Mouse (Mus musculus): ENCODE results near the gene Tmem239.
"Not testable (repeated sequence)": the region's sequence is repeated elsewhere in the genome, so short reads cannot be mapped to it uniquely, and the experiment has no call there.

The Tmem239 gene

GRCm38 (mm10) chr2:130406178-130406577, at the start of gene Tmem239:
Tmem239 (plus strand) TSS chr2:130406478.
- DNase-seq (ENCODE audit: low spot score in 2 of 2), result no peak

- no peak for DNase-seq (ENCODE audit: low spot score in 2 of 2)
Measured at GRCm38 (mm10) chr2:130357551-130357950, 48.7 kb upstream of the Tmem239 start.

- DNase-seq (ENCODE audit: low spot score in 2 of 2), result no peak
Measured at GRCm38 (mm10) chr2:130358852-130359251, 47.4 kb upstream of the Tmem239 start.

GRCm38 (mm10) chr2:130362511-130363026, 43.7 kb upstream of the Tmem239 start:
- DNase-seq (ENCODE audit: low spot score in 2 of 2), result no peak

GRCm38 (mm10) chr2:130365211-130366094, 40.8 kb upstream of the Tmem239 start:
- no peak for DNase-seq (ENCODE audit: low spot score in 2 of 2)

- no peak for DNase-seq (ENCODE audit: low spot score in 2 of 2)
Measured at GRCm38 (mm10) chr2:130367386-130367785, 38.9 kb upstream of the Tmem239 start.

- not testable (repeated sequence) for DNase-seq (ENCODE audit: low spot score in 2 of 2)
Measured at GRCm38 (mm10) chr2:130373026-130373425, 33.3 kb upstream of the Tmem239 start.

GRCm38 (mm10) chr2:130374951-130375350, 31.3 kb upstream of the Tmem239 start:
- no peak for DNase-seq (ENCODE audit: low spot score in 2 of 2)

- no peak for DNase-seq (ENCODE audit: low spot score in 2 of 2)
Measured at GRCm38 (mm10) chr2:130383205-130383604, 23.1 kb upstream of the Tmem239 start.

GRCm38 (mm10) chr2:130383895-130384294, 22.4 kb upstream of the Tmem239 start:
- DNase-seq (ENCODE audit: low spot score in 2 of 2), result no peak

- DNase-seq (ENCODE audit: low spot score in 2 of 2), result no peak
Measured at GRCm38 (mm10) chr2:130386212-130386611, 20.1 kb upstream of the Tmem239 start.

GRCm38 (mm10) chr2:130388796-130389195, 17.5 kb upstream of the Tmem239 start:
- no peak for DNase-seq (ENCODE audit: low spot score in 2 of 2)

- no peak for DNase-seq (ENCODE audit: low spot score in 2 of 2)
Measured at GRCm38 (mm10) chr2:130390993-130391625, 15.2 kb upstream of the Tmem239 start.

GRCm38 (mm10) chr2:130392836-130393235, 13.4 kb upstream of the Tmem239 start:
- no peak for DNase-seq (ENCODE audit: low spot score in 2 of 2)

GRCm38 (mm10) chr2:130395696-130396095, 10.6 kb upstream of the Tmem239 start:
- no peak for DNase-seq (ENCODE audit: low spot score in 2 of 2)

GRCm38 (mm10) chr2:130397186-130397985, 8.9 kb upstream of the Tmem239 start, which contains the start of gene Cpxm1:
Cpxm1 (minus strand) TSS chr2:130397574.
- peak; percentile 10 to 23 for DNase-seq (ENCODE audit: low spot score in 2 of 2)

GRCm38 (mm10) chr2:130398091-130398490, 8.2 kb upstream of the Tmem239 start:
- peak; percentile 66 to 67 for DNase-seq (ENCODE audit: low spot score in 2 of 2)

GRCm38 (mm10) chr2:130400046-130400445, 6.2 kb upstream of the Tmem239 start:
- no peak for DNase-seq (ENCODE audit: low spot score in 2 of 2)

- DNase-seq (ENCODE audit: low spot score in 2 of 2), result no peak
Measured at GRCm38 (mm10) chr2:130401891-130402290, 4.4 kb upstream of the Tmem239 start.

GRCm38 (mm10) chr2:130404939-130405338, 1.3 kb upstream of the Tmem239 start, which contains the start of the genes Gm28372 and 1700020A23Rik:
Gm28372 (plus strand) TSS chr2:130405239.
1700020A23Rik (plus strand) TSS chr2:130405259.
- DNase-seq (ENCODE audit: low spot score in 2 of 2), result no peak

- DNase-seq (ENCODE audit: low spot score in 2 of 2), result no peak
Measured at GRCm38 (mm10) chr2:130408194-130408593, 1.9 kb downstream of the Tmem239 start.
